Mouse (Mus musculus): ENCODE data around the gene Pithd1. TPM values are rescaled to one million over a fixed set of nuclear protein-coding genes. Genes with fewer than 3 reads are reported as not detected.
A peak's percentile ranks its signal among the peaks of the same experiment; 100 is the strongest.

Pithd1 gene
- polyA plus RNA-seq, 2 experiments = 50.2 to 52.6 TPM

DNA sequence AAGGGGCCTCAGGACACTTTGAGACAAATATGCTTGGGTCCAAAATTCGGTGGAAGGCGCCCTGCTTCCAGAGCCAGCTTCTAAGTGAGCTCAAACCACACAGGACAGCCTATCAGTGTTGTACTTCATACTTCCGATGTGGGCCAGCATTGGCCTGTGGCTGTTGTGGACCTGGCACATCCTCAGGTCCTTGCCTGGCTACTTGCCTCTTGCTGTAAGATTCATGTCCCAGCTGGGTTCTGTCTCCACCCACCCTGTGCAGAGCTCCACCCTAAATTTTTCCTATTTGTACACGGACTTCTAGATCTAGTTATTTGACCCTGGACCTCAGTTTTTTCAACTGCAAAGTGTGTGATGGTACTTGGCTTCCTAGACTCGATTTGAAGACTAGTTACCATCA, 51.6 kb downstream of the Pithd1 start:
- 79% methylated on average over 5 of the region's 5 CpGs for WGBS
- peaks cover 53% of the 10 kb centered on the region for H3K36me3 ChIP-seq (ENCODE audit: control insufficient read depth, insufficient read depth, low read length)

DNA sequence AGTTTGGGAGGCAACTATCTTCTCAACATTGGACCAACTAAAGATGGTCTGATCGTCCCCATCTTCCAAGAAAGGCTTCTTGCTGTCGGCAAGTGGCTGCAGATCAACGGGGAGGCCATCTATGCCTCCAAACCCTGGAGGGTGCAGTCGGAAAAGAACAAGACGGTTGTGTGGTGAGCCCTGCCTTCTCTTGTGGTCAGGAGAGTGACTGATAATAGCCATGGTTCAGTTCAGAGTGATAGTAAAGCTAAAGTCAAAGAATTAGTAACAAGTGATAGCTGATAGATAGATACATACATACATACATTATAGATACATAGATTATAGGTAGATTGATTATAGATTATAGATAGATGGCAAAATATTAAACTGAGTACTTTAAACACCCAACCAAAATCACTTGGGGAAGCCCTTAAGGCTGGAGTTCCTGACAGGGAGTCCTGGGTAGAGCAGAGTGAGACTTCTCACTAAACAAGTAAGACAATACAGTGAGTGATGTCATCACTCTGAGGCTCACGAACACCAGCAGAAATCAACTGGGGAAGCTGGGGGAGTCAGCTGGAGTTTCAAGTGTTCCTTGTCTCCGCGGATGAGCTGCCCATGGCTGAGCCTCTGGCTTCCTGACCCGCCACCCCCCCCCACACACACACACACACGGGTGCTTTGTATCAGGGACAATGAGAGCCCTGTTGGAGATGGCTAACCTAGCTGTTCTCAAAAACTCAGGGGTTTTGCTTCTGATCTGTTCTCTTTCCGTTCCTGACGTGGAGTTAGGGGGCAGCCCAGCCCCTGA, 52.2 kb downstream of the Pithd1 start:
- peaks cover 54% of the 10 kb centered on the region for H3K36me3 ChIP-seq (ENCODE audit: control insufficient read depth, insufficient read depth, low read length)
- no peak for ATAC-seq (ENCODE audit: low FRiP score, low read depth)

More for the DNA sequence above, 51.6 kb downstream of the Pithd1 start:
- H3K9ac ChIP-seq (ENCODE audit: low read depth, low read length, severe bottlenecking) = no peak overlapping the region
- no peaks in the 10 kb centered on the region for H3K4me1 ChIP-seq (ENCODE audit: control insufficient read depth, insufficient read depth, low read length)
- H3K9me3 ChIP-seq (ENCODE audit: control insufficient read depth, low read length) = no peaks in the 10 kb centered on the region
- no peak for TF ChIP-seq POLR2A (IDR thresholded peaks at IDR 0.05; ENCODE audit: borderline replicate concordance, extremely low read depth, insufficient read depth, insufficient read length)
- no peak overlapping the region for H3K4me2 ChIP-seq (replicated peaks; ENCODE audit: low read depth, low read length, severe bottlenecking)
- no peak for DNase-seq (ENCODE audit: low spot score)
- no peak for ATAC-seq (ENCODE audit: low FRiP score, low read depth)
- no peaks in the 10 kb centered on the region for H3K27me3 ChIP-seq (ENCODE audit: control insufficient read depth, insufficient read depth, low read length)
- no peak overlapping the region for H3K27ac ChIP-seq (replicated peaks; ENCODE audit: low read depth, low read length)
- no peak overlapping the region for H3K4me3 ChIP-seq (replicated peaks; ENCODE audit: low read length)

DNA sequence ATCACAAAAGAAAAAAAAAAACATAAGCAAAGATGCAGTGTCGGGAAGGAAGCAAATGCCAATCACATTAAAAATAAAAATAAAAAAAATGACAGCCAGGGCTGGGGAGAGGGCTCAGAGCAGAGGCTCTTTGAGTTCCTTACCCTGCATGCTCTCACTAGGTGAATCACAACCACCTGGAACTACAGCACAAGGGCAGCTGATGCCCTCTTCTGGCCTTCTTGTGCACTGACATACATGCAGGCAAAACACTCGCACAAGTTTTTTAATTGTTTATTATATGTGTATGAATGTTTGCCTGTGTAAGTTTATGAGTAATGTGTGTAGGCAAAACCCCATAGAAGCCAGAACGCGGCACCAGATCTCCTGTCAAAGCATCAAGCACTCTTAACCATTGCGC, 55.2 kb downstream of the Pithd1 start:
- Histone ChIP-seq H3K4me1 (ENCODE audit: control insufficient read depth, insufficient read depth, low read length) (no peaks in the 10 kb centered on the region), H3K4me2 (replicated peaks; ENCODE audit: low read depth, low read length, severe bottlenecking) (no peak overlapping the region), H3K36me3 (ENCODE audit: control insufficient read depth, insufficient read depth, low read length) (peaks cover 41% of the 10 kb centered on the region), H3K27me3 (ENCODE audit: control insufficient read depth, insufficient read depth, low read length) (no peaks in the 10 kb centered on the region), H3K9ac (ENCODE audit: low read depth, low read length, severe bottlenecking) (no peak overlapping the region), H3K9me3 (ENCODE audit: control insufficient read depth, low read length) (no peaks in the 10 kb centered on the region), H3K27ac (replicated peaks; ENCODE audit: low read depth, low read length) (no peak overlapping the region), H3K4me3 (replicated peaks; ENCODE audit: low read length) (no peak overlapping the region)
- WGBS = 62% methylated on average over 5 of the region's 5 CpGs
- ATAC-seq (ENCODE audit: low FRiP score, low read depth) (no peak), DNase-seq (ENCODE audit: low spot score) (peak; percentile 49)
- TF ChIP-seq POLR2A (IDR thresholded peaks at IDR 0.05; ENCODE audit: borderline replicate concordance, extremely low read depth, insufficient read depth, insufficient read length) = no peak

More for the DNA sequence above, 52.2 kb downstream of the Pithd1 start:
- Histone ChIP-seq H3K4me1 (ENCODE audit: control insufficient read depth, insufficient read depth, low read length) (no peaks in the 10 kb centered on the region), H3K27ac (replicated peaks; ENCODE audit: low read depth, low read length) (no peak overlapping the region), H3K4me2 (replicated peaks; ENCODE audit: low read depth, low read length, severe bottlenecking) (no peak overlapping the region), H3K27me3 (ENCODE audit: control insufficient read depth, insufficient read depth, low read length) (no peaks in the 10 kb centered on the region), H3K9me3 (ENCODE audit: control insufficient read depth, low read length) (no peaks in the 10 kb centered on the region), H3K9ac (ENCODE audit: low read depth, low read length, severe bottlenecking) (no peak overlapping the region), H3K4me3 (replicated peaks; ENCODE audit: low read length) (no peak overlapping the region)
- TF ChIP-seq POLR2A (IDR thresholded peaks at IDR 0.05; ENCODE audit: borderline replicate concordance, extremely low read depth, insufficient read depth, insufficient read length) = no peak
- no peak for DNase-seq (ENCODE audit: low spot score)
- WGBS = 77% methylated on average over 12 of the region's 12 CpGs

DNA sequence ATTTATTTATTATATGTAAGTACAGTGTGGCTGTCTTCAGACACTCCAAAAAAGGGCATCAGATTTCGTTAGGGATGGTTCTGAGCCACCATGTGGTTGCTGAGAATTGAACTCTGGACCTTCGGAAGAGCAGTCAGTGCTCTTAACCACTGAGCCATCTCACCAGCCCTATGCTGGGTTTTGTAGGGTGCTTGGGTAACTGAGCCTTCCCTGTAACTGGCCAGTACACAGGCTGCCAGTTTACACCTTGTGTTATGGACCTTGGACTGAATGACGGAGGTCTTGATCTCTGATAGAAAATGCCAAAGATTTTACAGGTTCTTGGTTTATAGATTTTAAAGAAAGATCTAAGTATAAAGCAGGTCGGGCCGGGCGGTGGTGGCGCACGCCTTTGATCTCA, 56.8 kb downstream of the Pithd1 start:
- no peak overlapping the region for H3K4me2 ChIP-seq (replicated peaks; ENCODE audit: low read depth, low read length, severe bottlenecking)
- no peak for ATAC-seq (ENCODE audit: low FRiP score, low read depth)

DNA sequence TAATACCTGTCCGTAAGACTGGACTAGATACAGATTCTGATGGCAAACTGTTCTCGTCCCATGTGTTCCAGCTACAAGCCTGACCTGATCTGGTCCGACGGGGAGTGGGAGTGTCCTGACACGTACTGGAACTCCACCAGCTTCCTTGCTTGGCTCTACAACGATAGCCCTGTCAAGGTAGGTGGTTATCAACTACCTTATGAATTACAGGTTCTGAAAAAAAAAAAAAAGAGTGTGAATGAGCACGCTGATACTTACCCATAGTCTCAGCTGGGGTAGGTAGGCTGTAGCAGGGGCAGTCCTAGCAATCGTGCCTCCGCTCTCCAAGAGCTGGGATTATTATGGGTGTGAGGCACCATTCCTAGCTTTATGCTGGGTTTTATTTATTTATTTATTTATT, 57.2 kb downstream of the Pithd1 start:
- Histone ChIP-seq H3K4me1 (ENCODE audit: control insufficient read depth, insufficient read depth, low read length) (no peaks in the 10 kb centered on the region), H3K4me2 (replicated peaks; ENCODE audit: low read depth, low read length, severe bottlenecking) (no peak overlapping the region), H3K4me3 (replicated peaks; ENCODE audit: low read length) (no peak overlapping the region), H3K27me3 (ENCODE audit: control insufficient read depth, insufficient read depth, low read length) (no peaks in the 10 kb centered on the region), H3K9me3 (ENCODE audit: control insufficient read depth, low read length) (no peaks in the 10 kb centered on the region), H3K36me3 (ENCODE audit: control insufficient read depth, insufficient read depth, low read length) (peaks cover 52% of the 10 kb centered on the region), H3K9ac (ENCODE audit: low read depth, low read length, severe bottlenecking) (no peak overlapping the region), H3K27ac (replicated peaks; ENCODE audit: low read depth, low read length) (no peak overlapping the region)
- DNase-seq (ENCODE audit: low spot score) (no peak), ATAC-seq (ENCODE audit: low FRiP score, low read depth) (no peak)
- WGBS = 90% methylated on average over 9 of the region's 9 CpGs
- no peak for TF ChIP-seq POLR2A (IDR thresholded peaks at IDR 0.05; ENCODE audit: borderline replicate concordance, extremely low read depth, insufficient read depth, insufficient read length)

More for the DNA sequence above, 56.8 kb downstream of the Pithd1 start:
- no peak for TF ChIP-seq POLR2A (IDR thresholded peaks at IDR 0.05; ENCODE audit: borderline replicate concordance, extremely low read depth, insufficient read depth, insufficient read length)
- DNase-seq (ENCODE audit: low spot score) = no peak
- H3K9ac ChIP-seq (ENCODE audit: low read depth, low read length, severe bottlenecking) = no peak overlapping the region
- H3K27me3 ChIP-seq (ENCODE audit: control insufficient read depth, insufficient read depth, low read length) = no peaks in the 10 kb centered on the region
- no peaks in the 10 kb centered on the region for H3K4me1 ChIP-seq (ENCODE audit: control insufficient read depth, insufficient read depth, low read length)
- no peak overlapping the region for H3K27ac ChIP-seq (replicated peaks; ENCODE audit: low read depth, low read length)
- no peak overlapping the region for H3K4me3 ChIP-seq (replicated peaks; ENCODE audit: low read length)
- H3K9me3 ChIP-seq (ENCODE audit: control insufficient read depth, low read length) = no peaks in the 10 kb centered on the region
- H3K36me3 ChIP-seq (ENCODE audit: control insufficient read depth, insufficient read depth, low read length) = peaks cover 52% of the 10 kb centered on the region
- WGBS = 88% methylated on average over 8 of the region's 8 CpGs

Measured in limb, embryonic 14.5 days (tissue).